Mouse (Mus musculus) bone marrow, adult 2 months (tissue): ENCODE data around the gene Samd4. TPM values are rescaled to one million over a fixed set of nuclear protein-coding genes. Genes with fewer than 3 reads are reported as not detected.

Experiments
- H3K27ac ChIP-seq: fragments of 200-500 bp; 2 replicates; pipeline ENCODE4 v1.5.1; 2012; ENCODE audit warnings: low read depth, mild to moderate bottlenecking, control low read depth, inconsistent platforms, low read length; ENCODE audit not compliant: control insufficient read depth, poor library complexity, insufficient read depth
- H3K4me1 ChIP-seq: fragments of 200-500 bp; 2 replicates; pipeline ENCODE4 v1.6.1; 2011; ENCODE audit warnings: low read length; ENCODE audit not compliant: control insufficient read depth, insufficient read depth
- H3K4me3 ChIP-seq: fragments of 200-500 bp; replicated peaks from 2 replicates; pipeline ENCODE3; 2011; ENCODE audit warnings: mild to moderate bottlenecking, low read depth, low read length, control low read depth; ENCODE audit not compliant: control insufficient read depth
- CTCF ChIP-seq: fragments of 200-500 bp; IDR thresholded peaks from 2 replicates; pipeline ENCODE4 v1.5.1; 2011; ENCODE audit warnings: low read length, control low read depth; ENCODE audit not compliant: control insufficient read depth, insufficient read depth
- POLR2A ChIP-seq: fragments of 200-500 bp; IDR thresholded peaks from 2 replicates; pipeline ENCODE4 v1.6.1; 2011; ENCODE audit warnings: low read depth, mild to moderate bottlenecking, control low read depth, low read length, borderline replicate concordance; ENCODE audit not compliant: control insufficient read depth
- WGBS: fragments of 180-500 bp; shearing (Covaris S2); methylation state at CpG from one replicate; pipeline ENCODE4 v1.1.7; 2018; 5-methylcytosine and 5-hydroxymethylcytosine counted together
- polyA plus RNA-seq: library from polyadenylated mRNA; stranded (reverse); fragments of >200 nt; gene quantifications from 2 replicates; pipeline ENCODE4 v1.2.4, GENCODE M21; 2011; ENCODE audit warnings: low replicate concordance; ENCODE audit not compliant: missing spikeins, insufficient read depth, insufficient read length

Gene Samd4
- polyA plus RNA-seq, 1 experiment, result 3.6 TPM

DNA sequence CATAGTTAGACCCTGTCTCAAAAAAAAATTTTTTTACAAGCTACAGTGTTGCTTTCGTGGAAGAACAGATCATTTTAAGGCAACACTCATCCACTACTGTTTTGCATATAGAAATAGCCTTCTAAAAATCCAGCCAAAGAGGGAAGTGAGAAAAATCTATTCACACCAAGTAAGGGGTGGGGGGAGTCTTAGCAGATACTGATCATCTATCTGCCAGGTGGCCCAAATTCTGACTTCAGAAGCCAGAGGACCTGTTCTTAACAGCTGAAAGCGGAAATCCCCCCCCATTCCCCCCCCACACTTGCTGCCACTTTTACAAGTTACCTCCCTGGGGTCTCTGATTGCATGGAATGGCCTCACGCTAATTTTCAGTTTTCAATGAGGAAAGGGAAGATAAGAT is 203.5 kb downstream of the Samd4 start:
- no peak overlapping the region for H3K27ac ChIP-seq
- H3K4me1 ChIP-seq, result no peaks in the 10 kb centered on the region; the same call in 1 of the 2 replicates
- TF ChIP-seq CTCF, result no peak
- H3K4me3 ChIP-seq, result no peak overlapping the region
- 42% methylated on average over 3 of the region's 3 CpGs for WGBS

GRCm38 (mm10) chr14:47086743-47087142 is 204.1 kb downstream of the Samd4 start:
- WGBS, result 4% methylated on average over 16 of the region's 16 CpGs
- TF ChIP-seq POLR2A (no peak), CTCF (peak; percentile 74)
- Histone ChIP-seq H3K27ac (peak overlapping the region; percentile 17), H3K4me3 (peak overlapping the region; percentile 17), H3K4me1 (no peaks in the 10 kb centered on the region; the same call in 1 of the 2 replicates)

GRCm38 (mm10) chr14:47087182-47087581 is 204.5 kb downstream of the Samd4 start:
- H3K4me1 ChIP-seq, result no peaks in the 10 kb centered on the region; the same call in 1 of the 2 replicates
- no peak for TF ChIP-seq POLR2A
- TF ChIP-seq CTCF, result no peak; the same call in 1 of the 2 replicates

DNA sequence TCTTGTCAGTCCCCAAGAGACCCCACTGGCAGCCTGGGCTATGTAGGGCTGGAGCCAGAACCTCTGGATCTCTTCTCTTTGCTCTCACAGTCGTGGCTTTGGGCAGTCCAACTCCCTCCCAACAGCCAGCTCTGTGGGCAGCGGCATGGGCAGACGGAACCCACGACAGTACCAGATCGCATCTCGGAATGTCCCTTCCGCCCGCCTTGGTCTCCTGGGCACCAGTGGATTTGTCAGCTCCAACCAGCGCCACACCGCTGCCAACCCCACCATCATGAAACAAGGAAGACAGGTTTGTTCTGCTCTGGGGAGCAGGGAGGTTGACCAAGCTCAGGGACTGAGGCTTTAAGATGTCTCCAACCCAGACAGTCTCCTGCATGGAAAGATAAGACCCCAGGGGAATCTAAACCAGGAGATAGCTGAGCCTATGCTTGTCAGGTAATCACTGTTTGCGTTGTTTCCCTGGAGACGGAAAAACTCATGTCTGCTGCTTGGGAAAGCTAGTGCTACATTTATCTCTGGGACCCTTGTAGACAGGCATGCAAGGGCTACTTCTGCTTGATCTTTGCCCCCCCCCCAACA is 205.1 kb downstream of the Samd4 start:
- Histone ChIP-seq H3K4me3 (peak overlapping the region; percentile 27), H3K27ac (peak overlapping the region; percentile 87), H3K4me1 (no peaks in the 10 kb centered on the region; the same call in 1 of the 2 replicates)
- 82% methylated on average over 12 of the region's 12 CpGs for WGBS
- TF ChIP-seq POLR2A (peak; percentile 21; the same call in 1 of the 2 replicates), CTCF (no peak)

More at GRCm38 (mm10) chr14:47087182-47087581, 204.5 kb downstream of the Samd4 start:
- WGBS, result 20% methylated on average over 5 of the region's 5 CpGs
- Histone ChIP-seq H3K27ac (peak overlapping the region; percentile 87), H3K4me3 (peak overlapping the region; percentile 17)

GRCm38 (mm10) chr14:47088339-47088738 is 205.7 kb downstream of the Samd4 start:
- Histone ChIP-seq H3K27ac (peak overlapping the region; percentile 87), H3K4me3 (peak overlapping the region; percentile 33), H3K4me1 (no peaks in the 10 kb centered on the region; the same call in 1 of the 2 replicates)
- TF ChIP-seq POLR2A (no peak), CTCF (no peak)
- WGBS, result 44% methylated on average over 1 of the region's 1 CpGs

- no peak for TF ChIP-seq CTCF
- TF ChIP-seq POLR2A, result no peak
- 76% methylated on average over 6 of the region's 6 CpGs for WGBS
- H3K4me3 ChIP-seq, result no peak overlapping the region
- peak overlapping the region; percentile 71 for H3K27ac ChIP-seq
- no peaks in the 10 kb centered on the region; the same call in 1 of the 2 replicates for H3K4me1 ChIP-seq
Measured at GRCm38 (mm10) chr14:47089153-47089552, 206.5 kb downstream of the Samd4 start.

- Histone ChIP-seq H3K4me3 (no peak overlapping the region), H3K27ac (no peak overlapping the region), H3K4me1 (peaks cover 8% of the 10 kb centered on the region)
- 81% methylated on average over 6 of the region's 6 CpGs for WGBS
- TF ChIP-seq CTCF, result no peak
Measured at GRCm38 (mm10) chr14:47091908-47092307, 209.3 kb downstream of the Samd4 start.

- no peak overlapping the region for H3K27ac ChIP-seq
- H3K4me1 ChIP-seq, result peaks cover 8% of the 10 kb centered on the region
- no peak overlapping the region for H3K4me3 ChIP-seq
- 90% methylated on average over 16 of the region's 16 CpGs for WGBS
- TF ChIP-seq POLR2A (no peak), CTCF (no peak)
Measured at GRCm38 (mm10) chr14:47093355-47093792, 210.7 kb downstream of the Samd4 start.

- WGBS, result 62% methylated on average over 3 of the region's 3 CpGs
- Histone ChIP-seq H3K4me3 (no peak overlapping the region), H3K27ac (peak overlapping the region; percentile 72; the same call in 1 of the 2 replicates), H3K4me1 (peaks cover 8% of the 10 kb centered on the region)
- TF ChIP-seq CTCF, result no peak
- TF ChIP-seq POLR2A, result no peak
Measured at GRCm38 (mm10) chr14:47095036-47095435, 212.4 kb downstream of the Samd4 start.
